Mouse (Mus musculus) testis, postnatal 10 days (tissue): ENCODE results near the gene Igfbp1.
A peak's percentile ranks its signal among the peaks of the same experiment; 100 is the strongest.

Experiments
- DNase-seq: peaks from one replicate; pipeline ENCODE4 v3.0.0; 2021; ENCODE audit warnings: low spot score

Gene Igfbp1

DNA sequence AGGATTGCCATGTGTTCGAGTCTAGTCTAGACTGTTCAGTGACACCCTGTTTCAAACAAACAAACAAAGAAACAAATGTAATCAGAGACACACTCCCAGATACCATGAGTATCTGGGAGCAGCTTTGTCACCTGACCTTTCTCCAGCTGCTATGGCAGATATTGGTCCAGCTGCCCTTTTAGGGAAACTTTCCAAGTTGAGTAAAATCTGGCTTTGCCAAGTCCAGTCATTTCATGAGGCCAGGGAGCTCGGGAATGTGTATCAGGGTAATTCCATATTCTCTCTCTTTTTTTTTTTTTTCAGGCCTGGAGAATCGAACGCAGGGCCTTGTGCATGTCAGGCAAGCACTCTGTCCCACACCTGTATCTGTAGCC is 2.3 kb upstream of the Igfbp1 start:
- DNase-seq, result no peak

DNA sequence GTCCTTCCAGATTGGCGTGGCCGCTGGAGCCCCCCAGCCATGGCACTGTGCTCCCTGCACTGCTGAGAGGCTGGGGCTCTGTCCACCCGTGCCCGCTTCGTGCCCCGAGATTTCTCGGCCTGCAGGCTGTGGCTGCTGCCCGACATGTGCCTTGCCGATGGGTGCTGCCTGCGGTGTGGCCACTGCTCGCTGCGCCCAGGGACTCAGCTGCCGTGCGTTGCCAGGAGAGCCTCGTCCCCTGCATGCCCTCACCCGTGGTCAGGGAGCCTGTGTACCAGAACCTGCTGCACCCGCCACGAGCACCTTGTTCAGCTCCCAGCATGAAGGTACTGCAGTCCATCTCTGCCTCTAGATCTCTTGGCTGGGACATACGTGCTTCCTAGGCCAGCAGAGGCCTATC is 424 bp downstream of the Igfbp1 start:
- no peak for DNase-seq

DNA sequence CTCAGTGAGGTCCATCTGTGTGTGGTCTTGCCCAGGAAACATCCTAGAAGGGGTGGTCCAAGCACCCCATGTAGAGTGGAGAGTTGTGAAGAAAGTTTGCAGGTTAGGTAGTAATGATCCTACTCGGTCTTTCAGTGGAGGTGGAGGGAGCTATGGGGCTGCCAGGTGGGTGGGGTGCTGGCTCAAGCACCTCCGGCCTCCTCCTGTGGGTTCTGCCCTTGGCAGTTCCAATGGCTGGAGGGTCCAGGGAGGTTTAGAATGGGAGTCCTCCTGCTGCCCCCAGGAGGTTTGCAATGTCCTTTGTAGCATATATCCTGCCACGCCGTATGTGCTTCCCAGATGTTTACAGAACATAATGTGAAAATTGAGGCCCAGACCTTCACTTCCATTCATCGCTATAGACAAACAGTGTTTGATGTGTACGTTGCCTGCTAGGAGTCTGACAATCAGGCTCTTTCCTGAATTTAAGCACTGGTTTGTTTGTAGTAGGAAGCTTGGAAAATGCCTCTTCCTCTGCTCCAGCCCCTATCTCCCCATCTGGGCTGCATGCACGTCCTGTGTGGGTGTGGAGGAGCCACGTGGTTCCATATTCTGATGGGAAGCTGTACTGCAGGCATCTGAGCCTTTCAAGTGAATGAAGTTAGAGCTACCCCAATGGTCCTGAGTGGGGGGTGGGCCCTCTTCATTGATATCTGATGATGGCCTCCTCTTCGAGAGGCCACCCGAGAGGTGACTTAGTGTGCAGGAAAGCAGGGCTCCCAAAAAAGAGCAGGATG is 1.1 kb downstream of the Igfbp1 start:
- no peak for DNase-seq

DNA sequence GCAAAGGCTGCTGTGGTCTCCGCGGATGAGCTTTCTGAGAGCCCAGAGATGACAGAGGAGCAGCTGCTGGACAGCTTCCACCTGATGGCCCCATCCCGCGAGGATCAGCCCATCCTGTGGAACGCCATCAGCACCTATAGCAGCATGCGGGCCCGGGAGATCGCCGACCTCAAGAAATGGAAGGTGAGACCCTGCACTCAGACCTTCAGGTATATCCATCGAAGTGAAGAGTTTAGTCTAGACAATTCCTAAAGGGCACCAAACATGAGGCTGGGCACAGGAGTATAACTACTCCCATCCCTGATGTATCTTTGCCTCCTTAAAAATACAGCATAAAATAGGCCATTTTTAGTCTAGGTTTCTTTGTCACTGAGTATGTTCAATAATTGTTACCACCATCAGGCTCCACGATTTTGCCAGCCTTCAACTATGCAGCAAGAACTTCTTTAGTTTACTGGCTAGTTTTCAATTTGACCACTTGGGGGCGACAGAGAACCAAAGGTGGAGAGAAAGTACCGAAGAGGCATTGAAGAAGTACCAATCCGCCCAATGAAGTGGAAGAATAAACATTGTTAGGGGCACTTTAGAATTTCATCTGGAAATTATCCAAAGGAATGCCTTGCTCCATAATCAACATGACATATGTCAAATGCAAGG is 2.3 kb downstream of the Igfbp1 start:
- peak; percentile 65 for DNase-seq

DNA sequence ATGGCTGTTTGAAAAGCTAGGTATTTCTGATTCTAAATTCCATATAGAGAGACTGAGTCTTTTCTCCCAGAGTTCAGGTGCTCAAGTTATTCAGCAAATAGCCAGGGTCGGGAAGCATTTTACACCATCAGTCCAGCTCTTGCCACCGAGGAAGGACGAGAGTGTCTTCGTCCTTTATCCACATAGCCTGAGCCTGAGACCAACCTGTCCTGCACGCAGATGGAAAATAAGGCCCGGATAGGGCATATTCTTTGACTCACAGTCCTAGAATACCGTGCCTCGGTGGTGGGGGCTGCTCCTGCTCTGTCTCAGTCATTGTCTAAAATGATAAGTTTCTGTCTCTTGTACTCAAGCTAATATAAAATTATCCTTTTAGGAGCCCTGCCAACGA is 2.8 kb downstream of the Igfbp1 start:
- DNase-seq, result no peak

DNA sequence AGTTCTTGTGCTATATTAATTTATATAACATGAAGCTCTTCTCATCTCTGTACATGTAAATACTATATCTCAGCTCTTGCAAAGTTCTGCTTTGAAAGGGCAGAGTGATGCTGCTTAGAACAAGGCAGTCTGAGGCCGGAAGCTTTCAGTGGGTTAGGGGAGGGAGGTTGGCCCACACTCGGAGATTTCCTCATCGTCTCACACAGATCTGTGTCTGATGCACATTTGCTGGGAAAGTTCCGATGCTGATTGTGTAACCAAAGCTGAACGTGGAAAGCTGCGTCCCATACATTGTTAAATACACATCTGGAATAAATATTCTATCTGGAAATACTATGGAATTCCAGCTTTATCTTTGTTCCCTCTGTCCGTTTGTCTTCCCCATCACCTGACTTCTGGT is 4.6 kb downstream of the Igfbp1 start:
- no peak for DNase-seq

DNA sequence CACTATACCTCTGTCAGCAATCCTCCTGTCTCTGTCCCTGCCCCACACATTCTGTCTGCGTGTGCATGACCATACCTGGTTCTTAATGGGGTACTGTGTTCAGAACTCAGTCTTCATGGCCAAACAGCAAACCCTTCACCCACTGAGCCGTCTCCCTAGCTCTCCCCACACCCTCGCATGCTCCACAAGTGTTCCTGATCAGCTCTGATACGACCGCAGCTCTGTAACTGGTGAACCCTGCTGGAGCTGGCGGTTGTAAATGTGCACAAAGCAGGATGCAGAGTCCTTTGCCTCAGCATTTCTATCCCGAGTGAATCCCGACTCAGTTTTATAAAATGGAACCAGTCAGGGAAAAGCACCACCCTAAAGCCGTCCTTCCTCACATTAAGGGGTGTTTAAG is 6.3 kb downstream of the Igfbp1 start:
- no peak for DNase-seq

DNA sequence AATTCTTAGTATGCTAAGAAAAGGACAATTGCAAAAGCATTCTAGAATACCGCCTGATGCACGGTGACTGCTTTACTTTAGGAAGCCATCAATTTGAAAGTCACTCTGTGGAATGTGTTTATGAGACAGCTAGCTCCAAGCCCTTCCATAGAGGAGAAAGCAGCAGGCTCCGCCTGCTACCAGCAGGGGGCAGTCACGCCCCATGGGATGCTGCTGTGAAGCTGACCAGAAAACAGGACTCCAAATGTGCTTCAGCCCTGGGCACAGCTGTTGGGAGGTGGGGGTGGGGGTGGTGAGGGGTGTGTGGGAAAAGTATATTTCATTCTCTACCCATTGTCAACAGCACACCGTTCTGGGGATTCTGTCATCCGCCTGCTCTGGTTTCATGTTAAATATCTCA is 12.8 kb downstream of the Igfbp1 start:
- DNase-seq, result peak; percentile 88

DNA sequence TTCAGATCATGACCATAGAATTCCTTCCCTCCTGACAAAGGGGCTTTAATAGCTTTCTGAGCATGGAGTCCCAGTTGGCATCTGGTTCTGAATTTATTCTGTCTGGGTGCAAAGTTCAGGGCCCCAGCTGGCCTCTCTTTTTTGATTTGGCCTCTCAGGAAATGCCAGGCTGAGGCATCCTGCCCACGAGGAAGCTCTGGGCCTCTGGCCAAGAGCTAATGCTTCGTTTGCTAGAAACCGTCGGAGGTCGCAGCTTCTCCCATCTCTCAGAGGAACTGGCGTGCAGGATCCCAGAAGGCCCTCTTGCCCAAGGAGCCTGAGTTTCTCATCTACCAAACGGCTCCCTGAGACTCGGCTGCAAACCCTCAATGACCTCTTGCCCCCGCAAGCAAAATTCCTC is 13.6 kb downstream of the Igfbp1 start:
- DNase-seq, result no peak

DNA sequence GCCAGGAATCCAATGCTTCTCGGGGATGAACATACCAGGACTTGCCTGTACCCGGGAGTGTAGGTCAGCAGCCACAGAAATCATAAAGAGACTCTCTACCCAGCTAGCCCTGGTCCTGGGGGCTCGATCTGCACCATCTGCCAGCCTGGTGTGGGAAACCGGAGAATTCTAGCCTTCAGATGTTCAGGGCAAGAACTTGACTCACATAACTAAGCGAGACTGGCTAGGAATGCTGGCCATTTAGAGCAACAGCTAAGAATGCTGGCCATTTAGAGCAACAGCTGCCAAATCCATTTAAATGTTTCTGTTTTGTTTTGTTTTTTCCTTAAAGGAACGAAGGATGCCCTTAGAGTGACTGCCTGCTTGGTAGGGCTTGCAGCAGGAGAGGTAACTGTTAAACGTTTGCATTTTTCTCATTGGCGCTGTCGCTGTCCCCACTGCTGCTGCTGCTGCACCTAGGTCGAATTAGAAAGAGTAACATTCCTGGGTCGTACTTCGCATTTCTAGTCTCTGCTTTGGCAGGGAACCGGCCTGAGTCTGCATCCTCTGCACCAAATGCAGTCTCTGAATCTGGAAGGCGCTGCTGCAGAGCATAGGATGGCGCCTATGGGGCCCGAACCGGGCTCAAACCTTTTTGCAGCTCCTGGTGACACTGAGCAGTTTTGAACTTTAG is 14.7 kb downstream of the Igfbp1 start:
- no peak for DNase-seq

DNA sequence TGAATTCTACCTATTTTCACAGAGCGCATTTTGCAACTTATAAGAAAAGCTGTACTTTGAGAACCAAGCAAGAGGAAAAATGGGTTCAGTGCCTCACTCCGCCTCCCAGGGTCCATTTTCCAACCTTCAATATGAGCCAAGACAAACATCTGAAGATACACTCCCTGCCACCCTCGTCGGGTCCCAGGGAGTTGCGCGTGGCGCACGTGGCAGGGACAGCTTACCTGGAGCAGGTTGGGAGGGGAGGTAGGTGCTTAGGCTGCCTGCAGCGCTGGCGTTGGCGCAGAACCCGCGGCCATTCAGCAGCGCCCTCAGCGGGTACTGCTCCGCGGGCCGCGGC is 15.5 kb downstream of the Igfbp1 start:
- DNase-seq, result no peak

DNA sequence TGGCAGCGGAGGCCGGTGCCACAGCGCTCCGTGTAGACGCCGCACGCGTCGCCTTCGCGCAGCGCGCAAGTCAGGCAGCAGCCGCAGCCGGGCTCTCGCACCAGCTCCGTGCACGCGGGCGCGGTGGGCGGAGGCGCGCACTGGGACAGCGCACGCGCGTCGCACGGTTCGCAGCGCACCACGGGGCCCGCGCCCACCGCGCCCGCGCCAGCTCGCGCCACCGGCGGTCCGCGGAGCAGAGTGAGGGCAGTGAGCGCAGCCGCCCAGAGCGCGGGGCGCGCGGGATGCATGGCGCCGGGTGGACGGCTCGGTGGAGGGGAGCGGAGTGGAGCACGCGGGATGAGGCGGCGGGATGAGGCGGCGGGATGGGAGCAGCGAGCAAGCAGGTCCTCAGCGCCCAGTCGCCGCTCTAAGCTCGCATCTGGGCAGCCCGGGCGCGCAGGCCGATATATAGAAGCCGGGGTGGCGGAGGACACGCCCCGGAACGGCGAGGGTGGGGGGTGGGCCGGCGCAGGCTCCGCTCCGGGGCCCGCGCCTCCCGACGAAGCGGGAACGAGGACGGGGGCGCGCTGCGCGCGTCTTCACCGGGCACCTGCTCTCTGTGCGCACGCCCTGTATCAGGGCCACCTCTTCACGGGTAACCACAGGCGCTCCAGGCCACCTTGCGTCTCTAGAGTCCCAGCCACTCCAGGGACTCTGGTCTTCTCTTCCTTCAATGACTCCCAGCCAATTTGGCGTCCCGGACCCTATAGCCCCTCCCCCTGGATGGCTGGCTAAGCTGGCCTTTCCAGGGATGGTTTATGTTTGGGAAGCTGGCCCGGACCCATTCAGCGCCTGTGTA is 16.1 kb downstream of the Igfbp1 start, which contains the start of gene Igfbp3:
TSS of gene Igfbp3 (minus strand) at position 423 of the 841 bp plus-strand sequence.
- DNase-seq, result peak; percentile 71

DNA sequence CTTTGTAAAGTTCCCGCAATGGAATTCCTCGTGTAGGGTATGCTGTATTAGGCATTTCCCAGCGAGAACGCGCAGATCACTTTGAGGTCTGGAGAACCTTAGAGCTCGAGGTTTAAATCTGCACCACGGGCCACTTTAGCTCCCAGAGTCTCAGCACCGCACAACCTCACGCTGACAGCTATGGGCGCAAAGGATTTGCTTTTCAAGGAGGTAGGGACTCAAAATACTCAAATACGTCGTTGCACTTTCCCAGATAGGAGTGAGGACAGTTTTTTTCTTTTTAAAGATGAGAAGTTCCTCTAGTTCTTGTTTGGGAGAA is 16.7 kb downstream of the Igfbp1 start:
- no peak for DNase-seq

DNA sequence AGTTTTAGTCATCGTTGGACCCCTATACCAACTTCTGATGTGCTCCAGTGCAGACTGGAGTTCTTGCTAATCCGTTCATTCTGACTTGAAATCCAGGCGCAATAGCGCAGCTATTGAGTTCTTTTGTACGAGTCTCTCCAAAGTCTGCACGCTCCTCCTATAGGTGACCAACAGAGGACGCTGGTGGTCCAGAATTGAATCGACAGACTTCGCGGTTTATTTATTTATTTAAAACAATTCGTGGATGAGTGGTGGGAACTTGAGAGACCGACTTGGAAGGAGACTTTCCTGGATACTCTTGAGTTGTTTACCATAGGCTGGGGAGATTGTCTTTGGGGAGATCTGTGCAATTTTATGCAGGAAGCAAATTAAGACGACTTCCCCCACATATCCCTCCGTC is 17.2 kb downstream of the Igfbp1 start:
- peak; percentile 78 for DNase-seq

DNA sequence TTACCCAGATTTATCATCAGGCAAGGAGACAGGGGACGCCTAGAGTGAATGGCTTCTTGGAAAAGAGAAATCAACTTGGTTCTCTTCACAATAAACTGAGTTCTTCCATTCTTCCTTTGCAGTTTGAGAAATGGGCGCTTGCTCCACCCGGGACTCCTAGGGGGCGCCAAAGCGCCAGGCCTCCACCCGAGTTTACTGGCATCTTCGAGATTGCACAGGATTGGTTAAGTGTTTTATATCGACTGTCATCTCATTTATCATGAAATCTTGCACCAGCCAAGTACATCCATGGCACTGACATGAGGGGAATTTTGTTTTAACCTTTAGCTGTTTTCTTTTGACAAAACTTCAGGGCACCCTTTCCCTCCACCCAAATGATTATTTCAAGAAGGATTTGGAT is 18.1 kb downstream of the Igfbp1 start:
- DNase-seq, result peak; percentile 83

DNA sequence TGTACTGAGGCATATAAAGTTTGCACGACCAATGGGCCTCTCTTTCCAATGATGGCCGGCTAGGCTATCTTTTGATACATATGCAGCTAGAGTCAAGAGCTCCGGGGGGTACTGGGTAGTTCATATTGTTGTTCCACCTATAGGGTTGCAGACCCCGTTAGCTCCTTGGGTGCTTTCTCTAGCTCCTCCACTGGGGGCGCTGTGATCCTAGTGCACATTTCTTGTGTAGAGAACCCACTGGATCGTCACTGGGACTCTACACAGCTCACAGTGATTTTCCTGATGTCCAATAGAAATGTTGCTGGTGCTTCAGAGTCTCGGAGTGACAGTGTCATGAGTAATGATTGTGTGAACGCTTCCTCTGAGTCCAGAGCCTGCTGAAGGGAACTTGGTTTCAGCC is 24.2 kb downstream of the Igfbp1 start:
- DNase-seq, result peak; percentile 60

DNA sequence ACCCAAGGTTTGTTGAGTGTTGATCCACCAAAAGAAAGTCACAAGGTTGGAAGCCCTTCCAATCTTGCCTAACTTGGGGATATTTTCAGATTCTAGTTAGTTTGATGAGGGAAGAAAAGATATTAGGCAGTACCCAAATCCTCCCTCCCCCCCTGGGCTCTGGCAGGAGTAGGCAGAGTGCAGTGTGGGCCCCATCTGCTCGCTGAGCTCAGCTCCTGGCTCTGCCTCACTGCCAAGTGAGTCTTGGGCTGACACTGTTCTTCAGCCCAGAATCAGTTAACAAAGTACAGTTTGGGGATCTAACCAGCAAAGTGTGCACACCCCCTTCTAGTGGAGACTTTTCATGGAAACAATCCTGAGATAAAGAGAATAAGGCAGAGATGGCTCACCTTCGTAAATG is 28.6 kb downstream of the Igfbp1 start:
- no peak for DNase-seq

DNA sequence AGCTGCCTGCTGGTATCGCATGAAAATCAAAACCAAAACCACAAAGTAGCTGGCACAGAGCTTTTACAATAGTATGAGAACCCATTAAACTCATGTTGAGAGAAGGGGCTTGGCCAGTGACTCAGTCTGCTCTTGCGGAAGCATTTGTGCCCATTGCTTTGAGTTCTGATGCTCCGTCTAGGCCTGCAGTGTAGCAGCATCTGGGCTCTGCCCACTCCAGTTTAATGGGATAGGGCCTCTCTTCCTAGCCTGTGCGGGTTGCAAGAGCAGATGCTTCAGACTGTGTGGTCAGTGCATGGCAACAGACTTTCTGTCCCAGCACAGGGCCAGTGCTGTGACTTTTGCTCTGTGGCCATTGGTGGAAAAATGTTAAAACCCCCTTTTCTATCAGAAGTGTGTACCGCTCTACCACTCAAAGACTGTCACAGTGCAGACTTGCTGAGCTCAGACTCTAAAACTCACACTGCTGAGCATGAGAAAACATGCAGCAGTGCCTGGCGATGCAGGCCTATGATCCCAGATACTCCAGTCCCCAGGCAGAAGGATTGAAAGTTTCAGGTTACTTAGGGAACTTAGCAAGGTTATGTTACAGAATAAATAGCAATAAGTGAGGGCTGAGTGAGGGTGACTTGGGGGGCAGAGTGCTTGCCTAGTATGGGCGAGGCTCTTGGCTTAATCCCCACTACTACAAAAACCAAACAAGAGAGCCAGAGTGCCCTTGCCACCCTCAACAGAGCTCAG is 29.4 kb downstream of the Igfbp1 start:
- DNase-seq, result no peak

DNA sequence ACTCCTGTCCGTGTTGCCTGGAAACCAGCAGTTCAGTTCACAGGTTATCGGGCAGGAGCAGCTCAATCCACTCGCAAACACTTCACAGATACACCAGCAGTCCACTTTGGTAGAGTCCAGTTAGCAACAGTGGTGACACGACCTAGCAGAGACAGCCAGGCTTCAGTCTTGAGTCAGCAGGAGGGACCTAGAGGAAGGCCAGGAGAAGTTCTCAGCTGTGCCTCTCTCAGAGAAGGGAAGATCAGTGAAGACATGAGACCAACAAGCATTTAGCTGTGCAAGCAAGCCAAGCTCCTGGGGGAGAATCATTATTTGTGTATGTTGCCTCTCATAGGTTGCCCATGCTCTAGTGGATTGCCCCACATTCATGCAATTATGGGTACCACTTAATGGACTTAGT is 30.5 kb downstream of the Igfbp1 start:
- DNase-seq, result no peak

DNA sequence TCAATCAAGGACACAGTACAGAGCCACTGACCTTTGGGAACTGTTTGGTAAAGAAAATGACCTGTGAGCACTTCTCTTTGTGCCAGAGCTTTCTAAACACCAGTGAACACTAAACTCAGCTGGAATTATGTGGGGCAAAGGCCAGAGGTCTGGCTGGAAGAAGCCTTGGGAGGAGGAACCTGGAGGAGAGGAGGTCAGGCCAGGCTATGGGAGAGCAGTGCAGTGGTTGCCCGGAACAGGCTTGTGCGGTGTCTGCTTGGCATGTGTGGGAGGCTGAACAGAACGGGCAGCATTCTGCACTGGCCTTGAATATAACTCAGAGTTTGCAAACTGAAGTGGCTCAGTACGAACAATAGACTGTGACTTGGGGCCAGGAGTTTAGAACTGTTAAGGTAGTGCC is 32.4 kb downstream of the Igfbp1 start:
- no peak for DNase-seq

DNA sequence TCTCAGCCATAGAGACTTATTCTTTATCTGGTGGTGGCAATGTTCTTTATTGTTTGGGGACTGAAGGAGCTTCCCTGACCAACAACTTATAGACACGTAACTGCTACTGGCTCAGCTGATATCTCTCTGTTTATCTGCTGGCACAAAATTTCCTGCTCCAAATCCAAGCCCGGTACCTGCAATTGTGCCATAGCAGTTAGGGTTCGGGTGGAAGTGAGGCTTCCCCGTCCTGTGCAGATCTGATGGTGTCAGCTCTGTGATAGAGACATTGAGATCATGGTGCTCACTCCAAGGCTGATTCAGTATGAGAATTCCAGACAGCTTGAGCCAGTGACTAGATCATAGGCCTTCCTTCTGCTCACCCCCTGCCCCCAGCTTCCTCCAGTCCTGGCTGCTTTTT is 34.4 kb downstream of the Igfbp1 start:
- DNase-seq, result no peak

DNA sequence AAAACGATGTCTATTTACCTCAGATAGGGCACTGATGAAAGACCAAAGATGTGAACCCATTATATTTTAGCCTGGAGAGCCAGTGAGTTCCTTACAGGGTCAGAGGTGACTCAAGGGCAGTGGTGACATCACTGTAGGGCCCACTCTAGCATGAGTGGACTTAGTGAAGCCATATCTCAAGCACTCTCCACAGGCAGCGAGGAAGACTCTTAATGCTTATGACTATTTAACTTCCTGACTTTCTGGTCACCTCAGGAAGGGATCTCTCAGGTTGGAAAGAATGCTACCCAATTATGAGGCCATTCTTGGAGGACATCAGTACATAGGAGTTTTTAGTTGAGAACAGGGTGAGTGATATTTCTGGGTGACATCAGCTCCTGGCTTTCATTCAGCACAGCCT is 35.8 kb downstream of the Igfbp1 start:
- DNase-seq, result no peak
